Mouse (Mus musculus) layer of hippocampus, postnatal 10 days (tissue): ENCODE results near the gene Rrp36. TPM values are rescaled to one million over a fixed set of nuclear protein-coding genes. Genes with fewer than 3 reads are reported as not detected.

Experiments used
- DNase-seq, 2 experiments: peaks; one replicate each; pipeline ENCODE4 v3.0.0; 2021; ENCODE audit warnings: low spot score in 2 of 2
- total RNA-seq, 2 experiments: library from RNA; stranded (reverse); gene quantifications; 2 replicates each; pipeline ENCODE4 v1.2.3; 2021

The Rrp36 gene
- total RNA-seq, 2 experiments from 2014 or later = 18.0 to 20.7 TPM

DNA sequence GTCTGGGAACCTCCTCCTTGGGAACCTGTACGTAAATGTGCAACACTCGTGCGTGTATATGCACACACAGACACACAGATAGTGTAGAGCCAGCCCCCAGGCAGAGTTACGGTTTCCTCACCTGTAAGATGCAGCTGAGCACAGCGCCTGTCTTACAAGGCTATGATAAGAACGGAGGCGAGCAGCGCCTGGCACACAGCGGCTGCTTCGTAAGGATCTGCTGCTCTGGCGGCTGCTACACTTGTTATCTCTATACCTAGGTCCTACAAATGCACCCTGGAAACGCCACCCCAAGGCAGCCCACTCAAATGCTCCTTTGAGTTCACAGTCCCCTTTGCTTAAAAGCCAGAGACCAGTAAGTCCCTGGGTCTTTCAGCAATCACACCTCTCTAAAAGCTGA lies 16.5 kb upstream of the Rrp36 start:
- DNase-seq = no peak

GRCm38 (mm10) chr17:46685913-46686312 lies 11.8 kb upstream of the Rrp36 start:
- no peak for DNase-seq

- DNase-seq = no peak
These were observed 8.7 kb upstream of the Rrp36 start for GRCm38 (mm10) chr17:46682654-46683389.

DNA sequence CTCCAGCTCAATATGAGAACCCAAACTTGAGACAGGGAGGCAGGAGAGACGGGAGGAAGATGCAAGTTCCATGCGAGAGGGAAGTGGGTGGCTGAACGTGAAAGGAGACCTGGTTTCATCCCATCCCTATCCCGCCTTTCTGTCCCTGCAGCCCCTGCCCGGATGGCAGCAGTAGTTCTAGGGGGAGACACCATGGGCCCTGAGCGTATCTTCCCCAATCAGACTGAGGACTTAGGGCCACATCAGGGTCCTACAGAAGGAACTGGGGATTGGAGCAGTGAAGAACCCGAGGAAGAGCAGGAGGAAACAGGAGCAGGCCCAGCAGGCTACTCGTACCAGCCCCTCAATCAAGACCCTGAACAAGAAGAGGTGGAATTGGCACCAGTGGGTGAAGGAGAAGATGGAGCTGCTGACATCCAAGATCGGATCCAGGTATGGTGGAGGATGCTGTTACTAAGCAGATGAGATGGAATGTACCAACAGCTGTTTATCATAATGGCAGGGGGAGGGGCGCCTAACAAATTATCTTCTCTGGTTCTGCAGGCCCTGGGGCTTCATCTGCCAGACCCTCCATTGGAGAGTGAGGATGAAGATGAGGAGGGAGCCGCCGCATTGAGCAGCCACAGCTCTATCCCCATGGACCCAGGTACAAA lies 7.4 kb upstream of the Rrp36 start:
- no peak for DNase-seq

- DNase-seq = peak; percentile 96 to 97
These were observed 6.7 kb upstream of the Rrp36 start, which contains the start of gene Klhdc3 for GRCm38 (mm10) chr17:46680760-46681373. Klhdc3 (minus strand) TSS chr17:46680914.

DNA sequence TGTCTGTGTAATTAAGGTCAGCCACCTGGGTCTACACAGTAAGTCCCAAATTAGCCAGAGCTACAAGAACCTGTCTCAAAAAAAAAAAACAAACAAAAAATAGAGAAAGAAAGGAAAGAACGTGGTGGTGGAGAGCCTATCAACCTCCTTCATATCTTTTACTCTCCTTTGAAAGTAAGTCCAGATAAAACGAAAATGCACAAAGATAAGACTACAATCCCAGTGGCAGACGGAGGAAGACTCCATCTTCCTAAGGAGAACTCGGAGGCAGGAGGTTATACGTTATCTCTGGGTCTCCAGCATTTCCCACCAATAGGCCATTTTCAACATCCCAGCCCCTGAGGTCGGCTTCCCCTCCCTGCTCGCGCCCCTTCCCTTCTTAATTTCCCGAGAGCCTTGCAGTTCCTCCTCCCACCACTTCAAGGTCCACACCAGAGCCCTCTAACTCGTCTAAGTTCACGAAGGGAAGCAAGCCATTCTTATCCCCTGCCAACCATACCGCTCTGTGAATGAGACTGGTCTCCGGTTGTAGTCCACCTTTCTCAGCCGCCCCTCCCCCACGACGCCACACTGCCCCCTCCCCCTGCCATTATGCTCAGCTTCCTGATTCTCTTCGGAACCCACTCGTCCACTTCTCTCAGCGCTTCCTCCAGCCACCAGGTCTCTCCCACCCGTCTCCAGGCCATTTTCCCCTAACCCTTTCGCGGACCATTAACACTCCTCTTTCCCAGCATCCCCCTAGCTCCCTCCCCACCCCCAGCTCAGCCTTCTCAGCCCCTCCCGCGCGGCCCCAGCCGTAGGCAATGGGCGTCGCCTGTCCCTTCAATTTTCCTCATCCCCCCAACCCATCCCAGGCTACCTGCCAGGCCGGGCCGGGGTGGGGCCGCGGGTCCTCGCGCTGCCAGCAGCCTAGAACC lies 5.9 kb upstream of the Rrp36 start:
- DNase-seq = peak in 1 of 2 experiments; percentile 66

GRCm38 (mm10) chr17:46678911-46679310 lies 4.8 kb upstream of the Rrp36 start:
- DNase-seq = no peak

DNA sequence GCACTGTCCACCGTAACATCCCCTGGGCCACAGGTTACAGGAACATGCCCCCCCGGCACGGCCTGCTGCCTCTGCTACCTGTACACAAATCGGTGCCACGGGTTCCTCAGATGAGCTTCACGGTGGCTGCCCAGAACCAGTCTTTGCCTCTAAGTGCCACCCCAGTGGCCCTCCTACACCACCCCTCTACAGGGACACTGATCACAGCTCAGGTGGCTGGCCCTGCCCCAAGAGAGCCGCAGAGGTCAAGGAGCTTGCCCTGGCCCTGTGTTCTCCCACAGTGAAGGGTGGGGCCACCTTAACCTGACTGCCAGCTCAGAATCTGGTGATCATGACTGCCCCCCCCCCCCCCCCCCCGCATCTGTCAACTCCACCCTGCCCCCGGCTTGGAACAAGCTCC lies 4.3 kb upstream of the Rrp36 start, which contains the start of gene Mea1:
Gene Mea1 (plus strand): TSS at position 378 of the 400 bp plus-strand sequence.
- no peak for DNase-seq

DNA sequence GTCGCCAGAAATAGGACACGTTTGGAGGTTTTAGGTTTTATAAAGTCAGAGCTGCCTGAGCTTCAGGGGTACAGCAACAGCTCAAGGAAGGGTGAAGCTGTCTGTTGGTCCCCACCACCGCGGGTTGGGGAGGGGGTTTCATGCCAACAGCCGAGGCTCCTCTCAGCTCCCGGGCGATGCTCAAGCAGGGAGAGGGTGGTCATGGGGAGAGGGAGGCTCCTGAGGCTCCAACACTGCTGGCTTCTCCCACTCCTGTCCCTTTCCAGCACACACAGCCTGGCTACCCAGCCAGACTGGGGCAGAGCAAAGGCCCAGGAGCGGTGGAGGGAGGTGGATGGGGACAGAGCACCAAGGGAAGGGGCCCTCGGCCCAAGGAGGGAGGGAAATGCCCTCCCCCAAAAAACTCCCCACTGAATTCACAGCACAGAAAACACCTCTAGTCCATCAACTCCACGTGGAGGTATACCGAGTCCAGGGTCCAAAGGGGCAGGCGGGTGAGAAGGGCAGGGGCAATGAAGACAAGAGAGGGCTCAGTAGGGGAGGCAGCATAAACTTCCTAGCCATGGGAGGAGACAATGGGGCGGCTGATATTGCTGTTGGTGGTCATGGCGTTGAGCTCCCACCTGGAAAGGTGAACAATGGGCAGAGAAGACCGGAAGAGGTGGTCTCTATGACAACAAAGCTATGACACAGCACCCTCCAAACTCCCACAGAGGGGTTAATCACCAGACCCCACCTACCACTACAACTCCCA lies 555 bp upstream of the Rrp36 start:
- DNase-seq = no peak

GRCm38 (mm10) chr17:46669911-46670310 lies 4.2 kb downstream of the Rrp36 start:
- no peak for DNase-seq

GRCm38 (mm10) chr17:46667712-46668111 lies 6.4 kb downstream of the Rrp36 start:
- no peak for DNase-seq

DNA sequence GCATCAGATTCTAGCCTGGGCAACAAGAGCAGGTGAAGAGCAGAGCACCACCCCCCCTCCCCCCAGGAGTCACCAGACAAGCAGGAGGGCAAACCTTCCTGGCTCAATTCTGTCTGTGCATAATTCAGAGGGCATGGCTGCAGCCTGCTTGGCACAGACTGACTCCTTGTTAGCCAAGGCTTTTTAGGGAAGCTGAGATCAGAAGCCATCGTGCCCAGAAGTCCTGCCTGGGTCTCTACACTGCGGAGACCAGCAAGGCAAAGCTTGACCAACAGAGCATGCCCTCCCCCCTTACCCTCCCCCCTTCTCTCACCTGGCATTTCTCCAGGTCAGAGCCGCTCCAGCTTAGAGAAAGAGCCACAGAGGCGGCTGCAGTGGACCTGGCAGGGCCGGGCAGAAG lies 11.4 kb downstream of the Rrp36 start:
- DNase-seq = no peak

DNA sequence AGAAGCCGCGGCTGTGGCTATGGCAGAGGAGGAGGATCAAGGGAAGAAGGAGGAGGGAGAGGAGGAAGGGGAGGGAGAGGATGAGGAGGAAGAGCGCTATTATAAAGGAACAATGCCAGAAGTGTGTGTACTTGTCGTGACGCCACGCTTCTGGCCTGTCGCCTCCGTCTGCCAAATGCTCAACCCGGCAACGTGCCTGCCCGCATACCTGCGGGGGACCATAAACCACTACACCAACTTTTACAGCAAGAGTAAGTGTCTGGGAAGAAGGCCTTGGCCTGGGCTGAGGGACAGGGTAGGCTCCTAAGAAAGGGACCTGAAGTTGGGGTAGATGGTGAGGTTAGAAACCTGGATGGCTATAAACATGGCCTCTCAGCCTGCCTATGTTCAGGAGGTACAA lies 12.2 kb downstream of the Rrp36 start:
- no peak for DNase-seq

GRCm38 (mm10) chr17:46661351-46661750 lies 12.8 kb downstream of the Rrp36 start:
- no peak for DNase-seq

DNA sequence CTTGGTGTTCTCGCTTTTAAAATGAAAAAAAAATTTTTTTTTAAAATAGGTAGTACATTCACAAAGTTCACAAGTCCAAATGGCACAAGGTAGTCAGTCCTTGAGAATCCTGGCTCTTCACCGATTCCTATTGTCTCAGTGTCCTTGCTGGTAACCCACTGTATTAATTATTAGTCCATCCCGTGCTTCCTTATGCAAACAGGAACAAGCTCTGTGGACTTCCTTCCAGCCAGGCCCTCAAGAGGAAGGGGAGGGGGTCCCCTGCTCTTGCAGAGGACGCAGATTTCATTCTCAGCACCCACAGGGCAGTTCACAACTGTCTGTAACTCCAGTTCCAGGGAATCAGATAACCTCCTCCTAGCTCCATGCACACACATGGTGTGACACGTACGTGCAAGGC lies 18.1 kb downstream of the Rrp36 start:
- no peak for DNase-seq

GRCm38 (mm10) chr17:46651755-46652547 lies 22.2 kb downstream of the Rrp36 start:
- no peak for DNase-seq

DNA sequence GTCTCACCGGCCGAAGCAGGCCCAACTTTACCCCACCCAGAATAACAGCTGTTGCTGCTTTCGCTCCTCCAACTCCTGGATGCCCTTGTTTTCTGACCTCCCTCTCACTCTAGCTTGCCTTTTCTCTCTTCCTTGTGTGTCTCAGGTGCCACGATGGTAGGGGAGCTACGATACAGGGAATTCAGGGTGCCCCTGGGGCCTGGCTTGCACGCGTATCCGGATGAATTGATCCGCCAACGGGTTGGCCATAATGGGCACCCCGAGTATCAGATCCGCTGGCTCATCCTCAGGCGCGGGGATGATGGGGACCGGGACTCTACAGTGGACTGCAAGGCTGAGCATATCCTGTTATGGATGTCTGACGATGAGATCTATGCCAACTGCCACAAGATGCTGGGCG lies 22.9 kb downstream of the Rrp36 start:
- no peak for DNase-seq

DNA sequence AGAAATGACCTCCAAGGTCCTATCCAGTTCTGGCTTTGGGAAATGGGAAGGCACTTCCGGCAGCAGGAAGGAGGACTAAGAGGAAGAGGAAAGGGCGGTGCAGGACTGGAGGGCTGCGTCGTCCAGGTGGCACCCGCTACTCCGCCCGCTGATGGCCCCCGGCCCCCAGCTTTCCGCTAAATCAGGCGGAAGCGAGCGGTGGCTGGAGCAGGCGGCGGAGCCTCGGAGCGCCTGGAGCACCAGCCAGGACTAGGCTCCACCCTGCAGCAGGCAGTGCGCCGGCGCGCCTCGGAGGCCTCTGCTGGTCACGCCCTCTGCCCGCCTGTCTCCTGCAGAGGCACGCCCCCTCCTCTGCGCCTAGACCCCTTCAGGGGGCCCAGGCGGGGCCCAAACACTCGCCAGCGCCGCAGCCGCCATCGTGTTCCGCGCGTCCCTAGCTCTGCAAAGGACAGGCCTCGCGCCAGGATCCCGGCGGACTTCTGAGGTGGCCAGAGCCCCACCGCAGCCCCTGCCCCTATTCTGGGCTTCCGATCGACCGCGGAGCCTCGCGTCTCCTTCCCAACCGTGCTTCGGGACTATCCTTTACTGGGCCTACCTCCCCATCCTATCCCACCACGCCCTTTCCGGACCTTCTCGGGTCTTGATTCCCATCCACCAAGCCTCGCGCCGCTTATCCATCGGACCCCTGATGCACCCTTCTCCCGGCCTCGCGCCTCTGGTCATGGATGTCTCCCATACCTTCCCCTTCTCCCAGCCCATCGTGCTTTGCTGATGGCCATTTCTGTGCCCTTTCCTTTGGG lies 23.7 kb downstream of the Rrp36 start, which contains the start of gene Cul7:
Gene Cul7 (plus strand): TSS at position 106 of the 800 bp plus-strand sequence.
- peak; percentile 88 to 94 for DNase-seq

- peak in 1 of 2 experiments; percentile 37 for DNase-seq
These were observed 24.3 kb downstream of the Rrp36 start for GRCm38 (mm10) chr17:46649811-46650210.
